In the genomic region with DNA sequence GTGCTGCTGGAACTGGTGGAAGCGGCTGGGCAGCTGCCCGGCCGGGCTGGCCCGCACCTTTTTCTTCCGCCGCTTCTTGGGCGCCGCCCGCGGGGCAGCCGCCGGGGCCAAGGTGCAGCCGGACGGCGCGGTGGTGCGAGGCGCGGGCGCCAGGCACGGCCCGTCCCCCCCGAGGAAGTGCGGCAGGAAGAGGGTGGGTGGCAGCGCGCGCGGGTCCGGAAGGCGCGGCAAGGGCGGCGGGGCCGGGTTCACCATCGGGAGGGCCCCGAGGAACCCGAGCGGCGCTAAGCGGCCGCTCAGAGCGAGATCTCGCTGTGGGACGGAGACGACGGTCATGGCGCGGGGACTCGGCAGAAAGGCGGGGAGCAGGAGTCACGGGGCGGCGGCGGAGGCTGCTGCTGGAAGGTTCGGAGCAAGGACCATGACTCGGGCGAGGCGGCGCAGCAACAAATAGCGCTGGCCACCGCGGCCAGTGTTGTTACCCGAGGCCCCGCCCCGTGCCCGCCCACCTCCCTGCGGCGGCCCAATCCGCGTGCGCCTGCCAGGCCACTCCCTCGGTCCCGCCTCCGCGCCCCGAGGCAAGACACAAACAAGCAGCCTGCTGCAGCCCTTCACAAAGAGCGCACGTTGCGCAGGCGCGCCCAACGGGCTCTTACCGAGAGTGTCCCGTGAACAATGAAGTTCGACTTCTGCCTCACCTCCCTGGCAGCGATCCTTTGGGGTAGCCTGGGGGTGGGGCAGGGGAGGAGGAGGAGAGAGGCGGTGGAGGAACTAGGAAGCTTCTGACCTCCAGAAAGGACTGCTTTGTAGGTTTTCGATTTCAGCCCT, we compare ENCODE assay signal across 8 mouse cellular contexts. TPM values are rescaled to one million over a fixed set of nuclear protein-coding genes. Genes with fewer than 3 reads are reported as not detected.
A peak's percentile ranks its signal among the peaks of the same experiment; 100 is the strongest.
DNase-seq lines count a peak whose midpoint lies in the region; ATAC-seq and TF ChIP-seq lines count a peak whose summit lies in the region.

No protein-coding gene starts in this region.

- H3K4me2 ChIP-seq in heart, embryonic 13.5 days, result peak overlapping the region; percentile 68
- H3K4me2 ChIP-seq in liver, embryonic 12.5 days, result peak overlapping the region; percentile 84
- peak overlapping the region; percentile 53 for H3K4me2 ChIP-seq in stomach, embryonic 15.5 days

- peaks cover 11% of the 10 kb centered on the region for H3K79me3 ChIP-seq in C2C12 (ENCODE audit: low read depth)

- H3ac ChIP-seq in C2C12 (ENCODE audit: control insufficient read depth, insufficient read length, low read depth), result peak overlapping the region; percentile 77

- peak overlapping the region; percentile 100 for H3K27ac ChIP-seq in heart, embryonic 13.5 days (replicated peaks)
- H3K27ac ChIP-seq in liver, embryonic 12.5 days, result peak overlapping the region; percentile 100
- H3K27ac ChIP-seq in stomach, embryonic 15.5 days, result peak overlapping the region; percentile 99

- ATAC-seq in heart, embryonic 13.5 days (ENCODE audit: extremely low read depth, insufficient number of reproducible peaks, low FRiP score, low TSS enrichment), result peak; percentile 82
- peak; percentile 86 for ATAC-seq in liver, embryonic 12.5 days
- peak; percentile 92 for ATAC-seq in stomach, embryonic 15.5 days (ENCODE audit: insufficient read depth, low FRiP score, low read depth)

- no peaks in the 10 kb centered on the region for H3K9me3 ChIP-seq in erythroblast, embryonic 14.5 days (ENCODE audit: control insufficient read depth, low read length)
- H3K9me3 ChIP-seq in heart, embryonic 13.5 days, result no peaks in the 10 kb centered on the region
- H3K9me3 ChIP-seq in liver, embryonic 12.5 days (replicated peaks), result no peaks in the 10 kb centered on the region
- H3K9me3 ChIP-seq in stomach, embryonic 15.5 days, result no peaks in the 10 kb centered on the region

- peak; percentile 100 for DNase-seq in brain, embryonic 14.5 days (ENCODE audit: low read depth)
- DNase-seq in kidney, postnatal 10 days, result peak; percentile 99
- peak; percentile 98 to 99 for DNase-seq in natural killer cell, adult 2 months (ENCODE audit: low spot score in 2 of 2)

- peak overlapping the region; percentile 61 for H3K4me3 ChIP-seq in C2C12 (ENCODE audit: insufficient read depth, poor library complexity, severe bottlenecking)
- peak overlapping the region; percentile 92 for H3K4me3 ChIP-seq in erythroblast, embryonic 14.5 days (replicated peaks)
- H3K4me3 ChIP-seq in heart, embryonic 13.5 days, result peak overlapping the region; percentile 98
- H3K4me3 ChIP-seq in liver, embryonic 12.5 days, result peak overlapping the region; percentile 97
- H3K4me3 ChIP-seq in stomach, embryonic 15.5 days (replicated peaks), result peak overlapping the region; percentile 76

- peaks cover 18% of the 10 kb centered on the region for H3K36me3 ChIP-seq in C2C12 (ENCODE audit: control insufficient read depth, insufficient read depth)
- peaks cover 36% of the 10 kb centered on the region for H3K36me3 ChIP-seq in erythroblast, embryonic 14.5 days (ENCODE audit: control insufficient read depth)
- H3K36me3 ChIP-seq in heart, embryonic 13.5 days, result peaks cover 30% of the 10 kb centered on the region
- peaks cover 30% of the 10 kb centered on the region for H3K36me3 ChIP-seq in liver, embryonic 12.5 days
- peaks cover 16% of the 10 kb centered on the region for H3K36me3 ChIP-seq in stomach, embryonic 15.5 days

- no peak for TF ChIP-seq CTCF in C2C12 (IDR thresholded peaks at IDR 0.05; ENCODE audit: control insufficient read depth, insufficient read depth, insufficient read length)
- no peak for TF ChIP-seq CTCF in brain, embryonic 14.5 days (IDR thresholded peaks at IDR 0.05; ENCODE audit: borderline replicate concordance, extremely low read depth, insufficient read depth, insufficient read length)

- no peaks in the 10 kb centered on the region for H3K27me3 ChIP-seq in C2C12 (ENCODE audit: control insufficient read depth, insufficient read depth, insufficient read length)
- no peaks in the 10 kb centered on the region for H3K27me3 ChIP-seq in erythroblast, embryonic 14.5 days (ENCODE audit: control insufficient read depth)
- no peaks in the 10 kb centered on the region for H3K27me3 ChIP-seq in heart, embryonic 13.5 days (replicated peaks)
- no peaks in the 10 kb centered on the region for H3K27me3 ChIP-seq in liver, embryonic 12.5 days (replicated peaks)
- no peaks in the 10 kb centered on the region for H3K27me3 ChIP-seq in stomach, embryonic 15.5 days (replicated peaks)

- under 1% methylated on average over 83 of the region's 88 CpGs for WGBS in heart, embryonic 13.5 days
- WGBS in liver, embryonic 12.5 days (ENCODE audit: insufficient replicate concordance), result under 1% methylated on average over 66 of the region's 88 CpGs
- under 1% methylated on average over 83 of the region's 88 CpGs for WGBS in stomach, embryonic 15.5 days

- peak overlapping the region; percentile 100 for H3K9ac ChIP-seq in heart, embryonic 13.5 days
- H3K9ac ChIP-seq in liver, embryonic 12.5 days, result peak overlapping the region; percentile 100
- peak overlapping the region; percentile 94 for H3K9ac ChIP-seq in stomach, embryonic 15.5 days

- peaks cover 29% of the 10 kb centered on the region for H3K79me2 ChIP-seq in C2C12 (ENCODE audit: control insufficient read depth, insufficient read depth)

- TF ChIP-seq POLR2A in brain, embryonic 14.5 days (IDR thresholded peaks at IDR 0.05; ENCODE audit: borderline replicate concordance, extremely low read depth, insufficient read depth, insufficient read length, poor library complexity, severe bottlenecking), result peak; percentile 78

- H3K4me1 ChIP-seq in erythroblast, embryonic 14.5 days (ENCODE audit: control insufficient read depth), result peaks cover 30% of the 10 kb centered on the region
- peaks cover 43% of the 10 kb centered on the region for H3K4me1 ChIP-seq in heart, embryonic 13.5 days
- H3K4me1 ChIP-seq in liver, embryonic 12.5 days, result peaks cover 39% of the 10 kb centered on the region
- H3K4me1 ChIP-seq in stomach, embryonic 15.5 days, result peaks cover 9% of the 10 kb centered on the region; the same call in 1 of the 2 replicates

TF ChIP-seq in C2C12, 6 proteins besides CTCF, POLR2A, EP300 and RAD21:
- TF ChIP-seq USF1 (IDR thresholded peaks at IDR 0.05; ENCODE audit: low read depth), result no peak
- TF ChIP-seq MAX (IDR thresholded peaks at IDR 0.05), result peak; percentile 62

RNA-seq across cellular contexts. Expression of gene Srsf12, which starts 39.5 kb away (rescaled TPM):
- not detected for polyA plus RNA-seq in C2C12 (2012; fragmentation: generic; extraction: Trizol)
- 22.0 and 34.0 TPM in 2 replicates for polyA plus RNA-seq in brain, embryonic 14.5 days (2012; rRNA removed)
- not detected in 2 replicates for polyA plus RNA-seq in erythroblast, embryonic 14.5 days (2012)
- polyA plus RNA-seq in heart, embryonic 13.5 days (2015; fragmentation: Nextera tagmentation; extraction: Ambion mirVana), result 2.7 and 2.9 TPM in 2 replicates
- polyA plus RNA-seq in liver, embryonic 12.5 days (2016; fragmentation: Nextera tagmentation; extraction: Ambion mirVana), result 0.37 and 0.72 TPM in 2 replicates
- polyA plus RNA-seq in stomach, embryonic 15.5 days (2015; fragmentation: Nextera tagmentation; extraction: Ambion mirVana), result 6.8 and 8.3 TPM in 2 replicates

RNA-seq across cellular contexts. Expression of gene Pnrc1, which starts 41.7 kb away (rescaled TPM):
- 9.1 TPM for polyA plus RNA-seq in C2C12 (2012; fragmentation: generic; extraction: Trizol)
- polyA plus RNA-seq in brain, embryonic 14.5 days (2012; rRNA removed), result 54.0 and 61.3 TPM in 2 replicates
- polyA plus RNA-seq in erythroblast, embryonic 14.5 days (2012), result 68.6 and 79.6 TPM in 2 replicates
- 72.8 and 80.0 TPM in 2 replicates for polyA plus RNA-seq in heart, embryonic 13.5 days (2015; fragmentation: Nextera tagmentation; extraction: Ambion mirVana)
- polyA plus RNA-seq in liver, embryonic 12.5 days (2016; fragmentation: Nextera tagmentation; extraction: Ambion mirVana), result 42.6 and 49.5 TPM in 2 replicates
- 90.7 and 99.1 TPM in 2 replicates for polyA plus RNA-seq in stomach, embryonic 15.5 days (2015; fragmentation: Nextera tagmentation; extraction: Ambion mirVana)

RNA-seq across cellular contexts. Expression of gene Pm20d2, which starts 58.7 kb away (rescaled TPM):
- not detected for polyA plus RNA-seq in C2C12 (2012; fragmentation: generic; extraction: Trizol)
- 3.4 and 4.0 TPM in 2 replicates for polyA plus RNA-seq in brain, embryonic 14.5 days (2012; rRNA removed)
- polyA plus RNA-seq in erythroblast, embryonic 14.5 days (2012), result not detected in 2 replicates
- polyA plus RNA-seq in heart, embryonic 13.5 days (2015; fragmentation: Nextera tagmentation; extraction: Ambion mirVana), result 0.99 and 1.6 TPM in 2 replicates
- 0.49 and 0.60 TPM in 2 replicates for polyA plus RNA-seq in liver, embryonic 12.5 days (2016; fragmentation: Nextera tagmentation; extraction: Ambion mirVana)
- polyA plus RNA-seq in stomach, embryonic 15.5 days (2015; fragmentation: Nextera tagmentation; extraction: Ambion mirVana), result 1.2 and 1.7 TPM in 2 replicates

Comparison
In these comparisons a context has a peak if more than half of its experiments do, and no peak if none do; other contexts are left out.
1. Peak in every context shown above with its lines: DNase-seq, ATAC-seq, H3K4me3 ChIP-seq and H3K27ac ChIP-seq.